Mouse (Mus musculus) lung, postnatal 14 days (tissue): ENCODE data around the gene Gm9049.
A peak's percentile ranks its signal among the peaks of the same experiment; 100 is the strongest.
"Not testable (repeated sequence)": the region's sequence is repeated elsewhere in the genome, so short reads cannot be mapped to it uniquely, and the experiment has no call there.

Experiments used
- DNase-seq: peaks from one replicate; pipeline ENCODE4 v3.0.0; 2021

Gm9049 gene

GRCm38 (mm10) chr10:118354005-118354404, at the start of gene Gm9049:
Gene Gm9049, minus strand, starts transcription at chr10:118354105.
- DNase-seq = not testable (repeated sequence)

DNA sequence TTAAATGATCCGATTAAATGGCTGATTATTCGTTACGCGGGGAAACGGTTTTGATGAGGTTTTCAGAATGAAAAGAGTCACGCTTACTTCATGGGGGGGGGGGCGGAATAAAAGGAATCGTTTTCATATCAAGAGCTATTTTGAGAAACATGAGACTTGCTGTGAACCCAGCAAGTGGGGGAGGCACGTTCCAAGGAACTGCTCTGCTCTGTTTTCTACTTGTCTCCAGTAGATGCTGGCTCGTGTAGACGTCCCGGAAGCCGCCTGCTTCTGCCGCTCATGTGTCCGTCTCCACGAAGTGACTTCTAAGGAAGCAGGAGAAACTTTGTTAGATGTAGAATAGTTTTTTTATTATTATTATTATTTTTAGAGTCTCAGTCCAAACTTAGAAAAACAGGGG, 46.0 kb upstream of the Gm9049 start:
- no peak for DNase-seq

DNA sequence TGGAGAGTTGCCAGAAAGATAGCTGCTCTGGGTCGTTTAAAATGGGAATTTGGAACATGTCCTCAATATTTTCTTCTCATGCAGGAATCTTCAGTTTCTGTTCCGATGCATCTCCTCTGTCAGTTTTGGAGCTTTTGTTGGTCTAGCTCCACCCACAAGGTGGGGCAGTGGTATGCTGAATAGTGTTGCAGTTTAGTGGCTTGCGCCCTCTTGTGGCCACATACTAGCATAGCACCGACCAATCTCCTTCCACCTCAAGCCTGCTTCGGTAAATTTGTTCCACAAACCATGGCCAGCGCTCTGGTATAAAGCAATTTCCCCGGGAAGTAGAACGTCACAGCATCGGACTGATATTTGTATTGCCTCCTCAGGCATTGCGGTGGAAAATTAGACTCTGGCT, 16.5 kb upstream of the Gm9049 start:
- peak; percentile 80 for DNase-seq

GRCm38 (mm10) chr10:118369518-118369917, 15.6 kb upstream of the Gm9049 start:
- no peak for DNase-seq

GRCm38 (mm10) chr10:118348579-118348978, 5.3 kb downstream of the Gm9049 start, which contains the start of gene Gm9048:
Gene Gm9048, minus strand, starts transcription at chr10:118348679.
- not testable (repeated sequence) for DNase-seq

DNA sequence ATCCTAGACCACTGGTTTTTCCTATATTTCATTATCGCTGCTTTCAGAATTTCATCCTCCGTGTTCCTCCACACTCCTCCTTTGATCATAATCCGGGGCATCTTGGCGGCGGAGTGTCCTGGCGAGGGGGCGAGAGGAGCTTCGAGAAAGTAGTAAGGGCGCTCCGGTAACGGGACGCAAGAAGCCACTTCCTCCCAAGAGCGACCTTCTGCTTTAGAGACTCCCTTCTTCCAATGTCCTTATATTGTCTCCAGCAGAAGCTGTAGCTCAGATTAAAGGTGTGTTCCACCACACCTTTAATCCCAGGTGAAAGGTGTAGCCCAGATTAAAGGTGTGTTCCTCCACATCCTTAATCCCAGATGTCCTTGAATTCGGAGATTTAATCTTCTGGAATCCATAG, 10.8 kb downstream of the Gm9049 start, which contains the start of gene Gm9046:
Gm9046 (minus strand) TSS at position 101 of the 400 bp plus-strand sequence.
- DNase-seq = not testable (repeated sequence)

- not testable (repeated sequence) for DNase-seq
Measured at GRCm38 (mm10) chr10:118337731-118338130, 16.2 kb downstream of the Gm9049 start, which contains the start of gene Gm9045. Gene Gm9045, minus strand, starts transcription at chr10:118337831.

GRCm38 (mm10) chr10:118332308-118332707, 21.6 kb downstream of the Gm9049 start, which contains the start of gene Gm9044:
Gene Gm9044, minus strand, starts transcription at chr10:118332408.
- not testable (repeated sequence) for DNase-seq

DNA sequence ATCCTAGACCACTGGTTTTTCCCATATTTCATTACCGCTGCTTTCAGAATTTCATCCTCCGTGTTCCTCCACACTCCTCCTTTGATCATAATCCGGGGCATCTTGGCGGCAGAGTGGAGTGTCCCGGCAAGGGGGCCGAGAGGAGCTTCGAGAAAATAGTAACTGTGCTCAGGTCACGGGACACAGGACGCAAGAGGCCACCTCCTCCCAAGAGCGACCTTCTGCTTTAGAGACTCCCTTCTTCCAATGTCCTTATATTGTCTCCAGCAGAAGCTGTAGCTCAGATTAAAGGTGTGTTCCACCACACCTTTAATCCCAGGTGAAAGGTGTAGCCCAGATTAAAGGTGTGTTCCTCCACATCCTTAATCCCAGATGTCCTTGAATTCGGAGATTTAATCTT, 27.0 kb downstream of the Gm9049 start, which contains the start of gene Gm9040:
Gm9040 (minus strand) TSS at position 101 of the 400 bp plus-strand sequence.
- DNase-seq = not testable (repeated sequence)

DNA sequence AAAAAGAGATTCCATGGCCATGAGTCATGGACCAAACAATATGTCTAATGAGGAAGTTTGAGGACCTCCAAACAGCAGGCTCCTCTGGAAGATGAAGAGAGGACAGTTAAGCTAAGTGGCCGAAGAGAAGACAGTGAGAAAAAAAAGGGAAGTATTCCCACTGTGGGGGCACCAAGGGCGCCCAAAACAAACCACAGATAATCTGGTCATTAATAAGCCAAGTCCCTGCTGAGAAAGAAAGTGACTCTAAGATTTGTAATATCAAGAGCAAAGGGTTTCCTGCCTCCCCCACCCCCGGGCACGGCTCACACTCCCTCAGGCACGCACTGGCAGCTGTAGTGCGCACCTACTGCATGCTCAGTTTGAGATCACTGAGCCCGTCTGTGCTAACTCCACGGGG, 34.9 kb downstream of the Gm9049 start:
- no peak for DNase-seq

- not testable (repeated sequence) for DNase-seq
Measured at GRCm38 (mm10) chr10:118302133-118302532, 51.8 kb downstream of the Gm9049 start.
